Mouse (Mus musculus): Measurements from ENCODE around the gene Mst1. TPM values are rescaled to one million over a fixed set of nuclear protein-coding genes. Genes with fewer than 3 reads are reported as not detected.
A peak's percentile ranks its signal among the peaks of the same experiment; 100 is the strongest.

Mst1 gene
- polyA plus RNA-seq, 1 experiment from 2014 or later, result not detected

- H3K9me3 ChIP-seq (ENCODE audit: control insufficient read depth, low read length), result no peaks in the 10 kb centered on the region
- peaks cover 5% of the 10 kb centered on the region; the same call in 1 of the 2 replicates for H3K4me1 ChIP-seq (ENCODE audit: control insufficient read depth, insufficient read depth, low read depth, low read length)
- H3K27ac ChIP-seq (ENCODE audit: low read depth, low read length), result no peak overlapping the region
- peaks cover 26% of the 10 kb centered on the region for H3K36me3 ChIP-seq (ENCODE audit: control insufficient read depth, insufficient read depth, low read length)
- 85% methylated on average over 6 of the region's 6 CpGs for WGBS
- no peak overlapping the region for H3K4me2 ChIP-seq (ENCODE audit: low read length)
- no peak for ATAC-seq
- no peak overlapping the region for H3K4me3 ChIP-seq (ENCODE audit: low read length)
- H3K27me3 ChIP-seq (replicated peaks; ENCODE audit: control insufficient read depth, insufficient read depth, low read length), result no peaks in the 10 kb centered on the region
- no peak overlapping the region for H3K9ac ChIP-seq (ENCODE audit: low read depth, low read length)
Observed at GRCm38 (mm10) chr9:108055661-108056237, 24.5 kb upstream of the Mst1 start.

GRCm38 (mm10) chr9:108056361-108057261, 23.6 kb upstream of the Mst1 start:
- no peak for ATAC-seq
- Histone ChIP-seq H3K4me2 (ENCODE audit: low read length) (no peak overlapping the region), H3K4me1 (ENCODE audit: control insufficient read depth, insufficient read depth, low read depth, low read length) (peaks cover 5% of the 10 kb centered on the region; the same call in 1 of the 2 replicates), H3K27ac (ENCODE audit: low read depth, low read length) (no peak overlapping the region), H3K4me3 (ENCODE audit: low read length) (no peak overlapping the region), H3K9ac (ENCODE audit: low read depth, low read length) (no peak overlapping the region), H3K27me3 (replicated peaks; ENCODE audit: control insufficient read depth, insufficient read depth, low read length) (no peaks in the 10 kb centered on the region), H3K9me3 (ENCODE audit: control insufficient read depth, low read length) (no peaks in the 10 kb centered on the region), H3K36me3 (ENCODE audit: control insufficient read depth, insufficient read depth, low read length) (peaks cover 26% of the 10 kb centered on the region)
- 77% methylated on average over 28 of the region's 28 CpGs for WGBS

- Histone ChIP-seq H3K36me3 (ENCODE audit: control insufficient read depth, insufficient read depth, low read length) (peaks cover 26% of the 10 kb centered on the region), H3K4me2 (ENCODE audit: low read length) (no peak overlapping the region), H3K27me3 (replicated peaks; ENCODE audit: control insufficient read depth, insufficient read depth, low read length) (no peaks in the 10 kb centered on the region), H3K27ac (ENCODE audit: low read depth, low read length) (no peak overlapping the region), H3K9ac (ENCODE audit: low read depth, low read length) (no peak overlapping the region), H3K4me1 (ENCODE audit: control insufficient read depth, insufficient read depth, low read depth, low read length) (peaks cover 5% of the 10 kb centered on the region; the same call in 1 of the 2 replicates), H3K4me3 (ENCODE audit: low read length) (no peak overlapping the region), H3K9me3 (ENCODE audit: control insufficient read depth, low read length) (no peaks in the 10 kb centered on the region)
- no peak for ATAC-seq
- 89% methylated on average over 5 of the region's 5 CpGs for WGBS
Observed at GRCm38 (mm10) chr9:108057262-108057562, 23.0 kb upstream of the Mst1 start.

- no peaks in the 10 kb centered on the region for H3K4me1 ChIP-seq (ENCODE audit: control insufficient read depth, insufficient read depth, low read depth, low read length)
- no peak for ATAC-seq
- H3K27ac ChIP-seq (ENCODE audit: low read depth, low read length), result no peak overlapping the region
- H3K4me3 ChIP-seq (ENCODE audit: low read length), result no peak overlapping the region
- no peaks in the 10 kb centered on the region for H3K27me3 ChIP-seq (replicated peaks; ENCODE audit: control insufficient read depth, insufficient read depth, low read length)
- no peak overlapping the region for H3K9ac ChIP-seq (ENCODE audit: low read depth, low read length)
- H3K36me3 ChIP-seq (ENCODE audit: control insufficient read depth, insufficient read depth, low read length), result peaks cover 32% of the 10 kb centered on the region
- 93% methylated on average over 9 of the region's 9 CpGs for WGBS
- no peak overlapping the region for H3K4me2 ChIP-seq (ENCODE audit: low read length)
- H3K9me3 ChIP-seq (ENCODE audit: control insufficient read depth, low read length), result no peaks in the 10 kb centered on the region
Observed at GRCm38 (mm10) chr9:108058291-108058690, 21.9 kb upstream of the Mst1 start.

- H3K36me3 ChIP-seq (ENCODE audit: control insufficient read depth, insufficient read depth, low read length), result peaks cover 34% of the 10 kb centered on the region
- no peak for ATAC-seq
- no peaks in the 10 kb centered on the region for H3K9me3 ChIP-seq (ENCODE audit: control insufficient read depth, low read length)
- H3K9ac ChIP-seq (ENCODE audit: low read depth, low read length), result no peak overlapping the region
- H3K27me3 ChIP-seq (replicated peaks; ENCODE audit: control insufficient read depth, insufficient read depth, low read length), result no peaks in the 10 kb centered on the region
- no peak overlapping the region for H3K4me3 ChIP-seq (ENCODE audit: low read length)
- no peaks in the 10 kb centered on the region for H3K4me1 ChIP-seq (ENCODE audit: control insufficient read depth, insufficient read depth, low read depth, low read length)
- no peak overlapping the region for H3K4me2 ChIP-seq (ENCODE audit: low read length)
- WGBS, result 61% methylated on average over 2 of the region's 3 CpGs
- no peak overlapping the region for H3K27ac ChIP-seq (ENCODE audit: low read depth, low read length)
Observed at GRCm38 (mm10) chr9:108062142-108062541, 18.1 kb upstream of the Mst1 start.

GRCm38 (mm10) chr9:108063361-108063760, 16.9 kb upstream of the Mst1 start:
- peaks cover 28% of the 10 kb centered on the region for H3K36me3 ChIP-seq (ENCODE audit: control insufficient read depth, insufficient read depth, low read length)
- no peak for ATAC-seq
- H3K27ac ChIP-seq (ENCODE audit: low read depth, low read length), result no peak overlapping the region
- H3K4me3 ChIP-seq (ENCODE audit: low read length), result no peak overlapping the region
- H3K9ac ChIP-seq (ENCODE audit: low read depth, low read length), result no peak overlapping the region
- no peak overlapping the region for H3K4me2 ChIP-seq (ENCODE audit: low read length)
- no peaks in the 10 kb centered on the region for H3K27me3 ChIP-seq (replicated peaks; ENCODE audit: control insufficient read depth, insufficient read depth, low read length)
- no peaks in the 10 kb centered on the region for H3K9me3 ChIP-seq (ENCODE audit: control insufficient read depth, low read length)
- H3K4me1 ChIP-seq (ENCODE audit: control insufficient read depth, insufficient read depth, low read depth, low read length), result no peaks in the 10 kb centered on the region
- 90% methylated on average over 12 of the region's 12 CpGs for WGBS

GRCm38 (mm10) chr9:108065491-108066011, 14.7 kb upstream of the Mst1 start:
- Histone ChIP-seq H3K4me1 (ENCODE audit: control insufficient read depth, insufficient read depth, low read depth, low read length) (no peaks in the 10 kb centered on the region), H3K4me3 (ENCODE audit: low read length) (no peak overlapping the region), H3K9ac (ENCODE audit: low read depth, low read length) (no peak overlapping the region), H3K27me3 (replicated peaks; ENCODE audit: control insufficient read depth, insufficient read depth, low read length) (no peaks in the 10 kb centered on the region), H3K36me3 (ENCODE audit: control insufficient read depth, insufficient read depth, low read length) (peaks cover 24% of the 10 kb centered on the region), H3K27ac (ENCODE audit: low read depth, low read length) (no peak overlapping the region), H3K4me2 (ENCODE audit: low read length) (no peak overlapping the region), H3K9me3 (ENCODE audit: control insufficient read depth, low read length) (no peaks in the 10 kb centered on the region)
- peak; percentile 74; the same call in 1 of the 2 replicates for ATAC-seq
- WGBS, result 55% methylated on average over 5 of the region's 5 CpGs

- 83% methylated on average over 7 of the region's 7 CpGs for WGBS
Observed at GRCm38 (mm10) chr9:108067199-108067598, 13.0 kb upstream of the Mst1 start.

GRCm38 (mm10) chr9:108067900-108068299, 12.3 kb upstream of the Mst1 start:
- H3K27me3 ChIP-seq (replicated peaks; ENCODE audit: control insufficient read depth, insufficient read depth, low read length), result no peaks in the 10 kb centered on the region
- WGBS, result 22% methylated on average over 8 of the region's 8 CpGs
- peaks cover 21% of the 10 kb centered on the region for H3K36me3 ChIP-seq (ENCODE audit: control insufficient read depth, insufficient read depth, low read length)
- H3K4me3 ChIP-seq (ENCODE audit: low read length), result no peak overlapping the region
- no peaks in the 10 kb centered on the region for H3K4me1 ChIP-seq (ENCODE audit: control insufficient read depth, insufficient read depth, low read depth, low read length)
- H3K9ac ChIP-seq (ENCODE audit: low read depth, low read length), result no peak overlapping the region
- no peak overlapping the region for H3K27ac ChIP-seq (ENCODE audit: low read depth, low read length)
- no peaks in the 10 kb centered on the region for H3K9me3 ChIP-seq (ENCODE audit: control insufficient read depth, low read length)
- no peak overlapping the region for H3K4me2 ChIP-seq (ENCODE audit: low read length)
- 0 out of 2 replicates have a peak, but pooled peaks have one; percentile 5 for ATAC-seq

More at GRCm38 (mm10) chr9:108067199-108067598, 13.0 kb upstream of the Mst1 start:
- no peak for ATAC-seq
- Histone ChIP-seq H3K4me3 (ENCODE audit: low read length) (no peak overlapping the region), H3K4me2 (ENCODE audit: low read length) (no peak overlapping the region), H3K9ac (ENCODE audit: low read depth, low read length) (no peak overlapping the region), H3K9me3 (ENCODE audit: control insufficient read depth, low read length) (no peaks in the 10 kb centered on the region), H3K36me3 (ENCODE audit: control insufficient read depth, insufficient read depth, low read length) (peaks cover 25% of the 10 kb centered on the region), H3K27ac (ENCODE audit: low read depth, low read length) (no peak overlapping the region), H3K27me3 (replicated peaks; ENCODE audit: control insufficient read depth, insufficient read depth, low read length) (no peaks in the 10 kb centered on the region), H3K4me1 (ENCODE audit: control insufficient read depth, insufficient read depth, low read depth, low read length) (no peaks in the 10 kb centered on the region)

Data from hindbrain, embryonic 16.5 days (tissue).